Mouse (Mus musculus) cerebellum, postnatal 4 days (tissue): Measurements from ENCODE around the gene Efnb3.
A peak's percentile ranks its signal among the peaks of the same experiment; 100 is the strongest.

Source experiments
- DNase-seq, 2 experiments: peaks; one replicate each; pipeline ENCODE4 v3.0.0; 2022; ENCODE audit warnings: low spot score in 2 of 2, mixed read lengths in 1 of 2

Gene Efnb3

DNA sequence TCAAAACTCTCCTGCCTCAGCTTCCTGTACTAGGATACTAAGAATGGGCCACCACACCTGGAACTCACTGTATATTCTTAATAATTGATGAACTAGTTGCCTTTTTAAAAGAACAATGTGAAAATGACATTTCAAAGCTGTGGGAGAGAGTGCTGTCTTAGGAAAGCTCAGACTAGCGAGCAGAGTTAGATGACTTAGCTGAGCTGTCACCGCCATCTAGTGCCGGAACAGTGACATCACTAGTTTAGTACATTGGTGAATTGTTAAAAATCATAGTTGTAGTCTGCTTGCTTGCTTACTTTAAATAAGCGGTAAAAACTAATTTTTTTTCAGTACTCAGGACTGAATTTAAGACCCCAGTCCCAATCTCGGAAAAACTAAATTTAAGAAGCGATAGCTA, 46.2 kb downstream of the Efnb3 start:
- DNase-seq = peak in 1 of 2 experiments; percentile 51

DNA sequence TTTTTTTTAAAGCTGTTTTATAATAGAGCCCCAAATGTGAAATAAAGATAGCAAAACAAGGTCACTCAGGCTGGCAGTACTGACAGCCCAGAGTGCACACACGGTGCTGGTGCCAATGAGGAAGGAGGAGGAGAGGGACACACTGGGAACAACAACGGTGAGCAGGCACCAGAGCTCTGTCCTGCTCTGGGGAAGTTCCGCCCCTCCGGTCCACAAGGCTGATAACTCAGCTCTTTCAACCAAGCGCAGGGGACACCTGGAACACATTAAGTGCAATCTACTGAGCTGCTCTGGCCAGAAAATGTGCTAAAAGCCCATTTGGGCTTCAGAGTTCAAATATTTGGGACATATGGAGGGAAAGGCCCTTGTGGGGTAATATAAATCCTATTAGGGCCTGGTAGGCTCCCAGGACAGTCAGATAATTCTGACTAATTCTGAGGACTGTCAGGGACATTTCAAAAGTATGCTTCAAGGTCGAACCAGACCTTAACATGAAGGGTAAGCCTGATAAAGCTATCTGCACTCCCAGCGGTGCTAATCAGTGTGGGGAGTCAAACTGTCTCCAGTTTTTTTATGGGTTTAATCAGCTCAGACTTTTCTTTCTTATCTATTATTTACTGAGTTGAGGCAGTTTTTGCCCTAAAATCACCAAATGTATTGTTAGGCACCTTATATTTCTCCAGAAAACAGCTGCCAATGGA, 49.1 kb downstream of the Efnb3 start:
- no peak for DNase-seq
